Comparison of ENCODE assay signal across 12 mouse cellular contexts in the genomic region with DNA sequence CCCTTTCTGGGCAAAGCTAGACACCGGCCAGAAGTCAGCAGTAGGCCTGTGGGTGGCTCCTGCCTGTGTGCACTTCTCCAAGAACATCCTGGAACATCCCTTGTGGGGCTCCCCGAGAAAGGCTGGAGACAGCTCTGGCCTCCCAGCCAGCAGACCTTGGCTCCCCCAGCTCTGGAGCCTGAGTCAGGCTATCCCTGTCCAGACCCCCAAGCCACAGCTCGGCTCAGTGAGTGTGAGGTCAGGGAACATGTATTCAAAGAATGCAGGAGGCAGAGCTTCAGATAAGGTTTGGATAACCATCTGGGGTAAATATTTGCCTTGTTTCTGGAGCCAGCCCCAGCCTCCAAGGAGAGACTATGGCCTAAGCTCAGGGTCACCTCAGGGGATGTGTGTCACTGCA.
A peak's percentile ranks its signal among the peaks of the same experiment; 100 is the strongest.
DNase-seq lines count a peak whose midpoint lies in the region; ATAC-seq lines count a peak whose summit lies in the region.
"Had no signal": no experiment of that assay in that cellular context is flagged by ENCODE, and none has a peak within 500 bp of the region (broad histone marks: within the 10 kb centered on the region; RNA-seq: fewer than 3 reads in every experiment).

No protein-coding gene starts in this region.

- DNase-seq in heart, postnatal 10 days, result no peak
- peak; percentile 71 for DNase-seq in urinary bladder, postnatal 14 days (ENCODE audit: low spot score)
- DNase-seq in urinary bladder, adult 2 months (ENCODE audit: low spot score), result no peak
- no peak for DNase-seq in cerebellum, adult 11-12 months
- no peak for DNase-seq in thymus, adult 18-20 months
- DNase-seq in left cerebral cortex, adult 9 months (ENCODE audit: low spot score in 2 of 2), result no peak
- DNase-seq: retina, postnatal 1 day had no signal

- WGBS in heart, embryonic 11.5 days (ENCODE audit: insufficient replicate concordance), result 16% methylated on average over 3 of the region's 3 CpGs
- 49% methylated on average over 3 of the region's 3 CpGs for WGBS in liver, embryonic 16.5 days (ENCODE audit: insufficient replicate concordance)

- intact Hi-C loops in heart, postnatal 10 days (cut with DNase I), result no loop called here

- no peak overlapping the region for H3K4me3 ChIP-seq in heart, embryonic 11.5 days (ENCODE audit: low read depth, low read length)
- H3K4me3 ChIP-seq in liver, embryonic 16.5 days (ENCODE audit: low read depth, low read length), result no peak overlapping the region
- H3K4me3 ChIP-seq: embryonic facial prominence, embryonic 12.5 days had no signal

- peaks cover 63% of the 10 kb centered on the region for H3K4me1 ChIP-seq in heart, embryonic 11.5 days (ENCODE audit: control insufficient read depth, insufficient read depth, low read length)
- H3K4me1 ChIP-seq in liver, embryonic 16.5 days (ENCODE audit: control insufficient read depth, low read depth, low read length), result peaks cover 55% of the 10 kb centered on the region

- H3K9me3 ChIP-seq in heart, embryonic 11.5 days (replicated peaks; ENCODE audit: control insufficient read depth, low read length), result no peaks in the 10 kb centered on the region
- H3K9me3 ChIP-seq in liver, embryonic 16.5 days (replicated peaks; ENCODE audit: control insufficient read depth, low read length), result no peaks in the 10 kb centered on the region
- H3K9me3 ChIP-seq: embryonic facial prominence, embryonic 12.5 days had no signal

- H3K27ac ChIP-seq in heart, embryonic 11.5 days (ENCODE audit: low read depth, low read length), result peak overlapping the region; percentile 64
- peak overlapping the region; percentile 73 for H3K27ac ChIP-seq in liver, embryonic 16.5 days (ENCODE audit: low read length)
- H3K27ac ChIP-seq: embryonic facial prominence, embryonic 12.5 days; hindbrain, embryonic 14.5 days; macrophage had no signal

- ATAC-seq in heart, embryonic 11.5 days (replicated peaks; ENCODE audit: insufficient number of reproducible peaks, low FRiP score, low TSS enrichment), result no peak
- peak; percentile 54 for ATAC-seq in liver, embryonic 16.5 days (ENCODE audit: low read depth)

- H3K27me3 ChIP-seq in heart, embryonic 11.5 days (ENCODE audit: control insufficient read depth, insufficient read depth, low read length), result no peaks in the 10 kb centered on the region
- no peaks in the 10 kb centered on the region for H3K27me3 ChIP-seq in liver, embryonic 16.5 days (ENCODE audit: control insufficient read depth, insufficient read depth, low read depth, low read length)
- H3K27me3 ChIP-seq: embryonic facial prominence, embryonic 12.5 days had no signal

- no peak overlapping the region for H3K4me2 ChIP-seq in heart, embryonic 11.5 days
- no peak overlapping the region for H3K4me2 ChIP-seq in liver, embryonic 16.5 days (ENCODE audit: low read depth, low read length)
- H3K4me2 ChIP-seq: embryonic facial prominence, embryonic 12.5 days; hindbrain, embryonic 14.5 days had no signal

- H3K36me3 ChIP-seq in heart, embryonic 11.5 days (ENCODE audit: control insufficient read depth, insufficient read depth, low read length), result peaks cover 7% of the 10 kb centered on the region
- no peaks in the 10 kb centered on the region for H3K36me3 ChIP-seq in liver, embryonic 16.5 days (ENCODE audit: control insufficient read depth, insufficient read depth)

- no peak overlapping the region; the same call in 1 of the 2 replicates for H3K9ac ChIP-seq in heart, embryonic 11.5 days (ENCODE audit: low read depth, low read length)
- H3K9ac ChIP-seq in liver, embryonic 16.5 days (ENCODE audit: low read depth, low read length), result 0 out of 2 replicates have a peak overlapping the region, but pooled peaks have one; percentile 13
- H3K9ac ChIP-seq: embryonic facial prominence, embryonic 12.5 days; hindbrain, embryonic 14.5 days had no signal
